In genomic region chr14:21691070-21691469, GRCm38 (mm10) we compare ENCODE assay signal across 23 mouse cellular contexts. TPM values are rescaled to one million over a fixed set of nuclear protein-coding genes. Genes with fewer than 3 reads are reported as not detected.
"Had no signal": no experiment of that assay in that cellular context is flagged by ENCODE, and none has a peak within 500 bp of the region (broad histone marks: within the 10 kb centered on the region; RNA-seq: fewer than 3 reads in every experiment).

No protein-coding gene starts in this region.

- H3K9ac ChIP-seq: limb, embryonic 12.5 days; limb, embryonic 15.5 days; liver, embryonic 14.5 days; liver, postnatal 0 days; stomach, embryonic 15.5 days had no signal

- H3K4me2 ChIP-seq: limb, embryonic 12.5 days; limb, embryonic 15.5 days; liver, embryonic 11.5 days; midbrain, embryonic 11.5 days; stomach, embryonic 15.5 days had no signal

- DNase-seq: kidney, adult 11 months; kidney, adult 8-10 months; kidney, postnatal 14 days; kidney, postnatal 4 days; left cerebral cortex, postnatal 4 days; liver, postnatal 0 days; midbrain, embryonic 14.5 days; right cerebral cortex, adult 18-20 months; right cerebral cortex, postnatal 14 days; spleen, adult 18-20 months; thymus, adult 18-20 months; thymus, postnatal 36 days had no signal

- H3K9me3 ChIP-seq: limb, embryonic 15.5 days; stomach, embryonic 15.5 days had no signal

- H3K27ac ChIP-seq: limb, embryonic 12.5 days; limb, embryonic 15.5 days; liver, embryonic 14.5 days; stomach, embryonic 15.5 days had no signal

- H3K36me3 ChIP-seq: limb, embryonic 12.5 days; limb, embryonic 15.5 days; stomach, embryonic 15.5 days had no signal

- ATAC-seq: liver, postnatal 0 days had no signal

- H3K27me3 ChIP-seq: limb, embryonic 12.5 days; limb, embryonic 15.5 days; stomach, embryonic 15.5 days had no signal

- H3K4me3 ChIP-seq: limb, embryonic 12.5 days; limb, embryonic 15.5 days; stomach, embryonic 15.5 days had no signal

RNA-seq across cellular contexts. Expression of gene Dupd1, which starts 23.3 kb away (rescaled TPM):
- polyA plus RNA-seq: liver, embryonic 14.5 days; liver, postnatal 0 days; lung, embryonic 16.5 days; midbrain, embryonic 11.5 days; midbrain, embryonic 14.5 days; stomach, embryonic 15.5 days; urinary bladder, adult 2 months had no signal

RNA-seq across cellular contexts. Expression of gene Dusp13, which starts 59.9 kb away (rescaled TPM):
- polyA plus RNA-seq: limb, embryonic 12.5 days; liver, embryonic 11.5 days; liver, postnatal 0 days; midbrain, embryonic 11.5 days; midbrain, embryonic 14.5 days; midbrain, postnatal 0 days; neural tube, embryonic 11.5 days; neural tube, embryonic 14.5 days; stomach, embryonic 15.5 days had no signal
